Mouse (Mus musculus): ENCODE data around the gene Srgap1. TPM values are rescaled to one million over a fixed set of nuclear protein-coding genes. Genes with fewer than 3 reads are reported as not detected.

Gene Srgap1
- total and polyA plus RNA-seq, 2 experiments from 2014 or later, result 18.8 to 24.4 TPM

- DNase-seq (ENCODE audit: low spot score) (no peak), ATAC-seq (no peak)
- Histone ChIP-seq H3K36me3 (ENCODE audit: insufficient read depth, low read length) (peaks cover 17% of the 10 kb centered on the region), H3K4me3 (ENCODE audit: low read length) (no peak overlapping the region), H3K27me3 (ENCODE audit: insufficient read depth, low read length) (no peaks in the 10 kb centered on the region), H3K9me3 (ENCODE audit: low read length) (no peaks in the 10 kb centered on the region), H3K9ac (replicated peaks; ENCODE audit: low read length) (no peak overlapping the region), H3K4me1 (ENCODE audit: insufficient read depth, low read length) (no peaks in the 10 kb centered on the region), H3K4me2 (ENCODE audit: low read depth, low read length) (no peak overlapping the region), H3K27ac (no peak overlapping the region)
- no peak for TF ChIP-seq CTCF (IDR thresholded peaks at IDR 0.05; ENCODE audit: low read depth)
- WGBS, result 95% methylated on average over 11 of the region's 11 CpGs
Observed at GRCm38 (mm10) chr10:121807771-121808170, 239.3 kb downstream of the Srgap1 start.

GRCm38 (mm10) chr10:121806806-121807205, 240.3 kb downstream of the Srgap1 start:
- peaks cover 26% of the 10 kb centered on the region for H3K36me3 ChIP-seq (ENCODE audit: insufficient read depth, low read length)
- H3K4me1 ChIP-seq (ENCODE audit: insufficient read depth, low read length), result no peaks in the 10 kb centered on the region
- no peak for TF ChIP-seq CTCF (IDR thresholded peaks at IDR 0.05; ENCODE audit: low read depth)
- no peak for ATAC-seq
- H3K27ac ChIP-seq, result no peak overlapping the region
- no peak overlapping the region for H3K9ac ChIP-seq (replicated peaks; ENCODE audit: low read length)
- no peaks in the 10 kb centered on the region for H3K27me3 ChIP-seq (ENCODE audit: insufficient read depth, low read length)
- H3K4me3 ChIP-seq (ENCODE audit: low read length), result no peak overlapping the region
- 32% methylated on average over 11 of the region's 11 CpGs for WGBS
- H3K9me3 ChIP-seq (ENCODE audit: low read length), result no peaks in the 10 kb centered on the region
- no peak overlapping the region for H3K4me2 ChIP-seq (ENCODE audit: low read depth, low read length)
- no peak for DNase-seq (ENCODE audit: low spot score)

- H3K4me2 ChIP-seq (ENCODE audit: low read depth, low read length), result no peak overlapping the region
- no peaks in the 10 kb centered on the region for H3K4me1 ChIP-seq (ENCODE audit: insufficient read depth, low read length)
- peak; percentile 65 for TF ChIP-seq CTCF (IDR thresholded peaks at IDR 0.05; ENCODE audit: low read depth)
- ATAC-seq (no peak), DNase-seq (ENCODE audit: low spot score) (peak; percentile 55)
- 54% methylated on average over 11 of the region's 11 CpGs for WGBS
- H3K27me3 ChIP-seq (ENCODE audit: insufficient read depth, low read length), result no peaks in the 10 kb centered on the region
- H3K36me3 ChIP-seq (ENCODE audit: insufficient read depth, low read length), result peaks cover 31% of the 10 kb centered on the region
- H3K9ac ChIP-seq (replicated peaks; ENCODE audit: low read length), result no peak overlapping the region
- H3K9me3 ChIP-seq (ENCODE audit: low read length), result no peaks in the 10 kb centered on the region
- no peak overlapping the region for H3K27ac ChIP-seq
- H3K4me3 ChIP-seq (ENCODE audit: low read length), result no peak overlapping the region
Observed at GRCm38 (mm10) chr10:121805933-121806341, 241.2 kb downstream of the Srgap1 start.

- Histone ChIP-seq H3K9me3 (ENCODE audit: low read length) (no peaks in the 10 kb centered on the region), H3K4me2 (ENCODE audit: low read depth, low read length) (no peak overlapping the region), H3K27ac (no peak overlapping the region), H3K4me3 (ENCODE audit: low read length) (no peak overlapping the region), H3K9ac (replicated peaks; ENCODE audit: low read length) (no peak overlapping the region), H3K27me3 (ENCODE audit: insufficient read depth, low read length) (no peaks in the 10 kb centered on the region), H3K36me3 (ENCODE audit: insufficient read depth, low read length) (peaks cover 42% of the 10 kb centered on the region), H3K4me1 (ENCODE audit: insufficient read depth, low read length) (no peaks in the 10 kb centered on the region)
- no peak for DNase-seq (ENCODE audit: low spot score)
- no peak for ATAC-seq
- no peak for TF ChIP-seq CTCF (IDR thresholded peaks at IDR 0.05; ENCODE audit: low read depth)
- WGBS, result 94% methylated on average over 13 of the region's 13 CpGs
Observed at GRCm38 (mm10) chr10:121804551-121804950, 242.6 kb downstream of the Srgap1 start.

GRCm38 (mm10) chr10:121800041-121800440, 247.1 kb downstream of the Srgap1 start:
- no peaks in the 10 kb centered on the region for H3K27me3 ChIP-seq (ENCODE audit: insufficient read depth, low read length)
- DNase-seq (ENCODE audit: low spot score) (no peak), ATAC-seq (no peak)
- H3K4me2 ChIP-seq (ENCODE audit: low read depth, low read length), result no peak overlapping the region
- H3K4me1 ChIP-seq (ENCODE audit: insufficient read depth, low read length), result no peaks in the 10 kb centered on the region
- no peak overlapping the region for H3K4me3 ChIP-seq (ENCODE audit: low read length)
- H3K27ac ChIP-seq, result no peak overlapping the region
- H3K9me3 ChIP-seq (ENCODE audit: low read length), result no peaks in the 10 kb centered on the region
- H3K36me3 ChIP-seq (ENCODE audit: insufficient read depth, low read length), result peaks cover 46% of the 10 kb centered on the region
- H3K9ac ChIP-seq (replicated peaks; ENCODE audit: low read length), result no peak overlapping the region
- WGBS, result 94% methylated on average over 13 of the region's 13 CpGs
- TF ChIP-seq CTCF (IDR thresholded peaks at IDR 0.05; ENCODE audit: low read depth), result no peak

- no peak overlapping the region for H3K9ac ChIP-seq (replicated peaks; ENCODE audit: low read length)
- ATAC-seq (no peak), DNase-seq (ENCODE audit: low spot score) (no peak)
- peaks cover 29% of the 10 kb centered on the region for H3K36me3 ChIP-seq (ENCODE audit: insufficient read depth, low read length)
- TF ChIP-seq CTCF (IDR thresholded peaks at IDR 0.05; ENCODE audit: low read depth), result no peak
- no peak overlapping the region for H3K27ac ChIP-seq
- H3K4me1 ChIP-seq (ENCODE audit: insufficient read depth, low read length), result no peaks in the 10 kb centered on the region
- no peaks in the 10 kb centered on the region for H3K9me3 ChIP-seq (ENCODE audit: low read length)
- no peak overlapping the region for H3K4me3 ChIP-seq (ENCODE audit: low read length)
- no peak overlapping the region for H3K4me2 ChIP-seq (ENCODE audit: low read depth, low read length)
- H3K27me3 ChIP-seq (ENCODE audit: insufficient read depth, low read length), result no peaks in the 10 kb centered on the region
- 82% methylated on average over 8 of the region's 8 CpGs for WGBS
Observed at GRCm38 (mm10) chr10:121796027-121796802, 250.9 kb downstream of the Srgap1 start.

GRCm38 (mm10) chr10:121794486-121794885, 252.6 kb downstream of the Srgap1 start:
- Histone ChIP-seq H3K4me1 (ENCODE audit: insufficient read depth, low read length) (no peaks in the 10 kb centered on the region), H3K4me2 (ENCODE audit: low read depth, low read length) (no peak overlapping the region), H3K9ac (replicated peaks; ENCODE audit: low read length) (no peak overlapping the region), H3K9me3 (ENCODE audit: low read length) (no peaks in the 10 kb centered on the region), H3K27me3 (ENCODE audit: insufficient read depth, low read length) (no peaks in the 10 kb centered on the region), H3K36me3 (ENCODE audit: insufficient read depth, low read length) (peaks cover 15% of the 10 kb centered on the region; the same call in 1 of the 2 replicates), H3K4me3 (ENCODE audit: low read length) (no peak overlapping the region), H3K27ac (no peak overlapping the region)
- DNase-seq (ENCODE audit: low spot score) (no peak), ATAC-seq (no peak)
- TF ChIP-seq CTCF (IDR thresholded peaks at IDR 0.05; ENCODE audit: low read depth), result no peak
- 93% methylated on average over 12 of the region's 12 CpGs for WGBS
